Mouse (Mus musculus): ENCODE data around the gene Tmc5.

Tmc5 gene

DNA sequence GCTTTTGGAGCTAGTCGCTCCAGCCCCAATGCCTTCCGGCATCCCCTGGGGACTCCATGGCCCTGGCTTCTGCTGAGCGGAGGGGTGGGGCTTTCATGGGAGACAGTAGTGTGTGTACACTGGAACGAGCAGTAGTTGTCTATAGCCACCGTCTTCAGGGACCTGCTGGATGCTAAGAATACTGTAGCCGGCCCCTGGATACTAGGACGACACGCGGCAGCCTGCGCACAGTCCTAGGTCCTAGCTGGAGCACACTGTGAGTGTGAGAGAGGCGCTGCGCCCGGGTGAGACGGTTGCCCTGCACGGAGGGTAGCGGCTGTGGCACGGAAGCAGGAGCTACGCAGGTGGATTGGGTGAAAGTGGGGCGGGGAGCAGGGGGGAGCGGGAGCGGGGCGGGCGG, at the start of gene Tmc5:
Gene Tmc5, plus strand, starts transcription at position 97 of the 400 bp plus-strand sequence.
- DNase-seq (ENCODE audit: low read depth, low spot score), result no peak

DNA sequence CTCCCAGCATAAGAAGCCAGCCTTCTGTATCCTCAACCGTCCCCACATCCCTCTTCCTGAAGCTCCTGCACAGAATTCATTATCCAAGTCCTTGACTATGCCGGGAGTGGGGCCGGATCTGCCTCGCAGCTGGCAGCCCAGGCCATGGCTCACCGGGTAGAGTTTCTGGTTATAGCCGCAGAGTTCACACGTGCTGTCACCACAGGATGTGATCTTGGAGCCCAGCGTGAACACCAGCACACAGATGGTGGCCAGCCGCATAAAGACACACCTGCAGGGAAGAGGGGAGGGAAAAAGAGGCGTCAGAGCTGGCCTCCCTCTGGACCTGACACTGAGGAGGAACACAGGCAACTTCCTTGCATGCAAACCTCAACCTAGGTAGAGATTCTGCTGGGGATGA, 49.6 kb upstream of the Tmc5 start:
- DNase-seq (ENCODE audit: low read depth, low spot score), result no peak

DNA sequence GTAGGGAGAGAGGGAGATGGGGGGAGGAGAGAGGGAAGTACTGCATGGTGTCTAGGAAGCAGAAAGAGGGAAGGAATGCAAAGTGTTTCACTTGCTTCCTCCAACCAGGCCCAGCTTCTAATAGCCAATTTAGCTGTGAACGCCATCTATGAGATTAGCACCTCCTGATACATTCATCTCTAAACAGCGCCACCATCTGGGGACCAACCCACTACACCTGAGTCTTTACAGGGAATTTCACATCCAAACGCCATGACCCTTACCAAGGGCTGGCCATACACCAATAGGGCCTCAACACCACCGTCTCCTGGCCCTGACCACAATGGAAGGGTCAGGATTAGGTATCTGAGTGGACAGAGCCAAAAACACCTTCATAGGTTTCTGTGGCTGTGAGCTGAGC, 43.2 kb upstream of the Tmc5 start:
- DNase-seq (ENCODE audit: low read depth, low spot score), result no peak

DNA sequence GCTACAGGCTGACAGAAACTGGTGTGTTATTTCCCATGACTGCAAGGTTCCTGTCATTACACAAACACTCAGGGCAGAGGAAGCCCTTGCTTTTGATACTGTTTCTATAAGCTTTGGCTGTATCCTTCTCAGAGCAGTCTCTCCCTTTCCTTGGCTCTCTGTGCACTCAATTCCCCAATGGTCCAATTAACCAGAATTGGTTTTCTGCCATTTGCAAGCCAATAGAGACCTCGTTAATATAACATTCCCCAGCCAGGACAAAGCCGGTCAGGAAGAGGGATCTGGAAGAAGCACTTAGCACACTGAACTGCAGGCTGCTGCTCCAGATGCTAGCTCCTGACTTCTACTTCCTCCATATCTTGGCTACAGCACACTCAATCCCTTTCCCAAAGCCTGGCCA, 42.8 kb upstream of the Tmc5 start:
- no peak for DNase-seq (ENCODE audit: low read depth, low spot score)

DNA sequence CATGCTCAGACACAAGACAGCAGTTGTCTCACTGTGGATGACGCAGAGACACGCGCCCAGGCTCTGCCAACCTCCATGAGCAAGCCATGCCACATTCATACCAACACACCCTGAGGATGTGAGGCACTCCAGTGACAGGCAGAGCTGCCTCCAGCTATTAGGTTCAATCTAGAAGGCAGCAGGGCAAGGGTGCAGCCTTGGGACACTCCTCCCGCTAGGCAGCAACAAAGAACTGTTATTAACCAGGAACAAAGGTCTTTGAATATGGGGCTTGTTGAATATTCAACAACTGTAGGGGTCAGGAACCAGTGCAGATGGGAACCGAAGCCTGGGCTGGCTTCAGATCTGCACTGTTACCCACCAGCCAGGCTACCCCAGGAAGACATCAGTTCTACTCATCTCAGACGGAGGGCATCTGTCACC, 28.0 kb upstream of the Tmc5 start:
- no peak for DNase-seq (ENCODE audit: low read depth, low spot score)

DNA sequence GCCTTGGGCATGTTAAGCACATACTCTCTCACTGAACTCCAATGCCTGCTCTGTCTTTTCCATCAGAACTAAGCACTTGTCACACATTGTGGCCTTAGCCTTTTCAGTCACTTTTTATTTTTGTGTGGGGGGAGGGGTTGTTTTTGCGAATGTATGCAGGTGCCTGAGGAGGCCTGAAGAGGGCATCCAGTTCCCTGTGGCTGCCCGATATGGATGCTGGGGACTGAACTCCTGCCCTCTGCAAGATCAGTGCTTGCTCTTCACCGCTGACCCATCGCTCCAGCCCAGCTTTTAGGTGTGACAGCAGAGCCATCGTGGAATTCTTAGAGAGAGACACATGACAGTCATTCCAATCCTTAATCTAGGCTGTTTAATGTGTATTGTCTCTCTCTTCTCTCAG, 25.7 kb upstream of the Tmc5 start:
- no peak for DNase-seq (ENCODE audit: low read depth, low spot score)

DNA sequence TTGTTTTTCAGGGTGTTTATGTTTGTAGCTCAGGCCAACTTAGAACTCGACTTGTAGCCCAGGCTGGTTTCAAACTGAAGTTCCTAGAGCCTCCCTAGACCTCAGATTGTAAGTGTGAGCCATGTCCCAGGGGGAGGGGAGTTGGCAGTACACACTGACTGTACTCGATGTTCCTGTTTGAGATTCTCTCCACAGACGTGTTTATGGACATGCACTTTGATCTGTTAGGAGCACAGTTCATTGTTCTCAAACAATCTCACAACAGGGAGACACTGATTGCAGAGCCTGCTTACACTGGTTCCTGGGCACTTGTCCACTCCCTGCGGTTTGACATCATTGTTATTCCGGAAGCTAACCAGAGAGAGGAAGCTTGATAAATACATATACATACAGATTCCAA, 25.1 kb upstream of the Tmc5 start:
- no peak for DNase-seq (ENCODE audit: low read depth, low spot score)

DNA sequence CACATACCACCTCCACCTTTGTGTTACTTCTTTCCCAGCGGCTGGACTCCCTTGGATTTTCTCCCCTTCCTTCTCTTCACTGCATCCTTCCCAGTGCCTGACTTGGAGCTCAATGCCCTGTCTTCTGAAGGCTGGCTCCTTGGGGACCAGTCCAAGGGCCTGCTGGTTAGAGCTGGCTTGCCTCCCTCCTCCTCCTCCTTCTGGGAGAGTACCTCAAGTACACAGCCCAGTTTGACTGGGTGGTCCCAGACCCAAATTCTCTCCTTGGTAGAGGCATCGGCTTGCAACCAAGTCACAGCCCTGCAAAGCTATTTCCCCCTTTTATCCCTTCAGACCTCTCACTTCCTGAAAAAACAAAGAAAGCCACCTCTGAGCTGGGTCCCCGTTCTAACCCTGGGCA, 18.8 kb upstream of the Tmc5 start:
- no peak for DNase-seq (ENCODE audit: low read depth, low spot score)

DNA sequence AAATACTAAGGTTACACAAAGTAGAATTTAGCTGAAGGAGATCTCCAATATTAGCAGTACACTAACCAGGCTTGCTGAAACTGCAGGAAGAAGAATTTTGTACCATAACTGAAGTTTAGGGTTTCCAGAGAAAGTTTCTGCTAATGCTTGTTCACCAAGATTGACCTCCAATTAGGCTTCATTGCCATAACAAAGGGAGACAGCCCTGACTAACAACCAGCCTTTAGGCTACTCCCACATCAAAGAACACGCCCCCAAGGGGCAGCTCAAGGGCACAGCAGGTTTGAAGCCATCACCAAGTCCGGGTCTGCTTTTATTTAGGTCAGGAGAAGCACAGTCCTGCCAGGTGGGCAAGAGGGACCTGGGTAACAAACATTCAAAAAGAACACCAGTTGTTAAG, 17.2 kb upstream of the Tmc5 start:
- peak; percentile 42 for DNase-seq (ENCODE audit: low read depth, low spot score)

DNA sequence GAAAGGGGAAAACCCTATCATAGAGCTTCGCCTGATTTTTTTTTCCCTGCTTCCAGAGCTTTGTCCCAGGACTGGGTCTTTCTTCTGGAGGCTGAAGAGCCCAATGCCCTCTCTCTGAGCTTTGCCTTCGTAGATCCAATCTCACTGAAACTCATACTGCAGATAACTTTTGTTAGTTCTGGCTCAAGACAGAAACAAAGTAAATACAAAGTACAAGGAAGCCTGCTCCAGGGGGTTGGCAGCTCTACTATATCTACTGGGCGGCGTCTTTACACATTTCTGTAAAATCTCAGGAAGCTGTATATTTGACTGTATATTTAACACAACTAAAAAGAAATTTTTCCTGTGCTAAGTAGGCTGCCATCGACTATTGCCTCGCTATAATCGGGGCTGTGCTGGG, 13.3 kb upstream of the Tmc5 start:
- no peak for DNase-seq (ENCODE audit: low read depth, low spot score)

DNA sequence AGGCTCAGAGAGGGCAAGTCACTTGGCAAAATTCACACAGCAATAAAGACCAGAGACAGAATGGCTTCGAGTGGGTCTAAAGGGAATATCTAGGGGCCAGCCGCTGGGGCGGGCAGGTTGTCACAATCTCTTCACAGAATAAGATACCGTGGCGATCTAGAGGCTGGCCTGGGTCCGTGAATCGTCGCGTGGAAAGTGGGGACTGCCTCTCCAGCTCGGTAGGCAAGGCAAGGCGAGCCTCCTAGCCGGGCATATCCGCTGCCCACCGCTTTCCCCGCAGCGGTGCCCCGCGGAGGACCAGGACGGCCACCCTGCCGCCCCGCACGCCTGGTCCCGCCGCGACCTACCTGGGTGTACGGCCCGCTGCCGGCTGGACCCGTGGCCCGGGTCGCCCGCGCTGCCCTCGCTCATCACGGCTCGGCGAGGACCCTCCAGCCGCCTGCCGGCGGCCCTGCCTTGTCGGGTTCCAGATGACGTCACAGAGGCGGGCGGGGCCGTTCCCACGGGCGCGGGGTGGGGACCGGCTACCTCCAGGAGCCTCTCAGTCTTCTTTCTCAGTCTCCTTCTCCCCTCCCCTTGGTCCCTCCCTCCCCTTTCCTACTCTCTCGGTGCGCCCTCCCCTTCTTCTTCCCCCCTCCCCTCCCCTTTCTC, 12.7 kb upstream of the Tmc5 start, which contains the start of gene Tmc7:
Gene Tmc7, minus strand, starts transcription at position 480 of the 651 bp plus-strand sequence.
- no peak for DNase-seq (ENCODE audit: low read depth, low spot score)

DNA sequence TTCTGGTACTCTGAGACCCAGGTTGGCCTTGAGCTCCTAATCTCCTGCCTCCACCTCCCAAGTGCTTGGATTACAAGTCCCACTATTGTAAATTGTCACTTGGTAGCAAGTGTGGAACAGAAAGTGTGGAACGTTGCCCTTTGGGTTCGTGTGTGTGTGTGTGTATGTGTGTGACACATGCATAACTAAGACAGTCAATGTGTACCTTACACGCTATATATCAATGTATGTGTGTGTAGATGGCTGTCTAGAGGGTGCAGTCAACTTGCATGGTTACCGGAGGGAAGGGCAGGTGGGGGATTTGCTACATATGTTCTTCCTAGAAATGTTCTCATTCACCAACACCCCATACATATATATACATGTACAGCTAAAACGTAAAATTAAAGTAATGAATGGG, 12.2 kb upstream of the Tmc5 start:
- no peak for DNase-seq (ENCODE audit: low read depth, low spot score)

DNA sequence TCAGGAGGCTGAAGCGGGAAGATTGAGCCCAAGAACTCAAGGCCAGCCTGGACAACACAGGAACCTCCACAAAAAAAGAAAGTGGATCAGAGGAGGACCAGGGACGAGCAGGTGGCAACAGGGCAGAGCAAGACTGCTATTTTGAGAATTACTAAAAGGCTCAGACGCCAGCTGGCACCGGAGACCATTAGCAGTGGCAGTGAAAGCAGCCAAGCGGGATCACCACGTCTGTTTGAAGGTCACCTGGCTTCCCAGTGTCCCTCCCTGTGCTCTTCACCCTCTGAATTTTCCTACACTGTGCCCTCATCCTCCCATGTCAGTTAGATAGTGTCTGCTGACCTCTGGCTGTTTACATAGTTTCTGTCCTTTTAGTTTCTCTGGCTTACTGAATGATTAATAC, 11.2 kb upstream of the Tmc5 start:
- DNase-seq (ENCODE audit: low read depth, low spot score), result no peak

DNA sequence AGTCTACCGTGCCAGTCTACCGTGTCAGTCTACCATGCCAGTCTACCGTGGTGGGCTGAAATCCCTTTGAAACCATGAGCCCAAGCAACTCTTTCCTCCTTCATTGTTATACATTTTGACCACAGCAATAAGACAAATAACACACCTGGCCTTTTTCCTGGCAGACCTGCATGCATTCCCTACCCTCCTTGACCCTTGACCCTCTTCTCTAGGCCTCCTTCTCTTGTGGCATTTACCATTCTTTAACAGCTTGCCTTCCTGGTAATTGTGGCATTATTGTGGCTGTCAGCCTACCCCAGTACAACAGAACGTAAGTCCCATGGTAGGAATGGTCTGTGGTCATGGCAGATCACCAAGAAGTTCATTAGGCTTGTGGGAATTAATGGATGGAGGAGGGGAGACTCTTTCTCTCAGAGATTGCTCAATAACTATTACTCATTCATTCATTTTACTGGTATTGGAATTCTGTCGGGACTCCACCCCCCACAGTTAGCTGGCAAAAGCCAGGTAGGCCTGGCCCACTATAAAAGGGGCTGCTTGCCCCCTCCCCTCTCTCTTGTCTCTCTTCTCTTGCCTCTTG, 6.3 kb upstream of the Tmc5 start:
- DNase-seq (ENCODE audit: low read depth, low spot score), result no peak

DNA sequence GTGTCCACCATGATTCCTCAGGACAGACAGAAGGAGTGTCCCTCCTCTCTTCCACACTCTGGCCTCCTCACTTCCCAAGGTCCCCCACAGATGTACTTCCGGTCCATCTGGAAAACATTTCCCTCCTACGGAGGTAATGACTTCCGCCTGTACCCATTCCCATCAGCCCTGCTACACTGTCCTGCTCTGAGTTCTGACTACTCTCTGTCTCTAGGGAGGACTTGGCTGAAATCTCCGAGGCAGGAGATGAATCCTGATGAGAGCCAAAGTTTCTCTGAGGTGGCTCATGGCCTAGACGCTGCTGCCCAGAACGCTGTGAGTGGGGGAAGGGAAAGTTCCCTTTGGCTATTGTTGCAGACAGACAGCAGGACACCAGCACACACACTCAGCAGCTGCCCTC, 5.0 kb upstream of the Tmc5 start:
- DNase-seq (ENCODE audit: low read depth, low spot score), result no peak

DNA sequence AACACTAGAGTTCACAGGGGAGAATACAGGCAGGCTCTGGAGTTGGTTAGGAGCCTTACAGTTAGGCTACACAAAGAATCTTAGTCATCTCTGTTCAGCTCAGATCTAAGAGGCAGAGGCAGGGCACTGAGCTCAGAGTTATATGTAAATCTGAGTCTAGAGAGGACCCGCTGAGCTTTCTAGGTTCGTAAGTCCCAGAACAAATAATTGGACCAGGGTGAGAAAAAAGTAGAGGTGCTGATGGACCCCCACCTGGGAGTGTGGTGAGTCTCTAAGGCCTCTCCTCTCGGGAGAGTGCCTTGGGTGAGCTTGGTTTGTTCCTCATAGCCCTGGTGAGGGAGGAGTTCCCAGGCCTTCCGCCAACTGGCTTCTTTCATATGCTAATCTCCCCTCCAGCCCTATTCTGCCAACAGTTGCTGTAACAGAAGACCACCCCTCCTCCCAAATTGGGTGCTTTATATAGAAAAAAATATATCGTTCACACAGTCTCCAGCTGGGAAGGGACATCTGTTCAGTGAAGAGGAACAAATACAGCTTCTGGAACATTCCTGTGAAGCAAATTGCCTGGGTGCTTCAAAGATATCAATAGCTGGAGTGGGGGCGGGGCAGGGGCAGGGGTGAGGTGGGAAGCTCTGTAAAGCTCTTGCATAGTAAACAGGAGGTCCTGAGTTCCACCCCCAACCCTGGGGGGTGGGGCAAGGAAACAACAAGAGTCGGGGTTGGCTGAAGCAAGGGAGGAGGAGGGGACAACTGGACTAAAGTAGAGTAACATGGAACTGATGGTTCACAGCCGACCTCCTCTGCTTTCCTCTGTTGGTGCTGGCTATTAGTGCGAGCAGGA, 3.3 kb upstream of the Tmc5 start:
- peak; percentile 85 for DNase-seq (ENCODE audit: low read depth, low spot score)

DNA sequence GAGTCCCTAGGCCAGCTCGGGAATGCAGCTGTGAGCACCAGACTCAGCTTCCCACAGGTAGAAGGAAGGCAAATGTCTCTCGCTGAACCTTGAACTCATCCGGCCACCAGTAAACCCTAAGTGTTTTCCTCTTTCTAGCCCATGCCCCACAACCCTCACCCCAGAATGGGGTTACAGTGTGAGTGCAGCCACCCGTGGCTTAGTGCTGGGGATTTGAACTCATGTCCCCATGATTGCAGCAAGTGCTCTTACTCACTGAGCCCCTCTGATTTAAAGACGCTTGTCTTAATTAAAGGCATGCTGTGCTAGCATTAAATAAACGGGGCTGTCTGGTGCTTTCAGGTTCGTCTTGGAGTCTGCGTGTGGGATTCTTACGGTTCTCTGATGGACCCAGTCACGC, 2.5 kb upstream of the Tmc5 start:
- no peak for DNase-seq (ENCODE audit: low read depth, low spot score)

DNA sequence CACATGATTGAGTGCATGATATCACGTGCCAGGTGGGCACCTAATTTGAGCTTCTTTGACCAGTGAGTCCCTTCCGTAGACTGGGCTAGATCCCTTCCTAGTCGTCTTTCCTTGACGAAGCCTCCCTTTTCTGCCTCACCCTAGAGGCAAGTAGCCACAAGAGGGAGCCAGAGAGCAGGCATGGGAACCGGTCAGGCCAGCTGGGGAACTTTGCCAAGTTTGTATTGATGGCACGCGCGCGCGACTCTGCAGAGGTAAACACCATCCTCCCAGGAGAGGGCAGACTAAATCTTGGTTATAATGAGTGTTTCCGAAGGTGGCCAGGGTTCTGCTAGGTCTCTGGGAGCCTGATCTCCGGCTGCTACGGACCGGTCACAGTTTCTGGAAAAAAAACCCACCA, 1.9 kb upstream of the Tmc5 start:
- DNase-seq (ENCODE audit: low read depth, low spot score), result peak; percentile 65

DNA sequence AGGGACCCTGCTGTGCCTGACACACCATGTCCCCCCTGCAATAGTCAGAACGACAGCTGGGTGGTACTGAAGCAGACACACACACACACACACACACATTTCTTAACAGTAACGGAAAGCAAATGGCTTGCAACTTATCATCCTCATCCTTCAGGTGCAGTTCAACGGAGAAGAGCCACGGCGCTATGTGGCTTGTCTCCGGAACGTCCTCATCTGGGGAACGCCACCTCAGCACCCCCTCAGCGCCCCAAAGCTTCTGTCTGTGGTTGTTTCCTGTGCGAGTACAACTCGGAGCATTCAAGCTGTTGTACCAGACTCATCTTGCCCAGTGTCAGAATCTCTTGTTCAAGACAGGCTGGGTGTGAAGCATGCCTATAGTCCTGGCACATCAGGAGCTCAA, 826 bp upstream of the Tmc5 start:
- DNase-seq (ENCODE audit: low read depth, low spot score), result no peak

DNA sequence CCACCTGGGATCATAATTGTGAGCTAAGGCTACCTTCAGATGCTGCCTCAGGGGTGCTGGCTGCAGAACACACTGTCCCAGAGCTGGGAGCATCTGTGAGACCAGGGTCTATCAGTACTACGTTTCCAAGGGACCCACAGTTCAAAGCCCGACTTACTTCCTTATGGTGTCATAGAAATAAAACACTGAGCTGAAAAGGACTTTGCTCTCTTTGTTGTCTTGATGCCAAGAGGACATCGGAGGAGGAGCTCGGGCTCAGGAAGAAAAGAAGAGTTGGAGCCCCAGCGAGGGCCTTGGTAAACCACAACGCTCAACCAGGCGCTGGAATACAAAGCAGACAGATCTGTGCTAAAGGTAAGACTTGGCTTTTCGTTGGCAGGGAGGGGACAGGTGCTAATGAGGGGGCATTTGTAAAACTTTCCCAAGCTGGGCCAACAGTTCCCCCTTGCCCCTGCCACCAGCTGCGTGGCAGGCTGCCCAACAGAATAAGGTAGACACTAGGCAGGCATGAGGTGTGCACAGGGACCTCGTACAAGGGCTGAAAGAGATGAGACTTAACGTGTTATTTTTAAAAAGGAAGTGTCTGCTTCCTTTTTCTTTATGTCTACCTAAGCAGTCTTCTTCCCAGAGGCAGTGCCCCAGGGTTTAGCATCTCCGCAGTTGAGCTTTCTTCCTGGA, 3.0 kb downstream of the Tmc5 start:
- no peak for DNase-seq (ENCODE audit: low read depth, low spot score)

DNA sequence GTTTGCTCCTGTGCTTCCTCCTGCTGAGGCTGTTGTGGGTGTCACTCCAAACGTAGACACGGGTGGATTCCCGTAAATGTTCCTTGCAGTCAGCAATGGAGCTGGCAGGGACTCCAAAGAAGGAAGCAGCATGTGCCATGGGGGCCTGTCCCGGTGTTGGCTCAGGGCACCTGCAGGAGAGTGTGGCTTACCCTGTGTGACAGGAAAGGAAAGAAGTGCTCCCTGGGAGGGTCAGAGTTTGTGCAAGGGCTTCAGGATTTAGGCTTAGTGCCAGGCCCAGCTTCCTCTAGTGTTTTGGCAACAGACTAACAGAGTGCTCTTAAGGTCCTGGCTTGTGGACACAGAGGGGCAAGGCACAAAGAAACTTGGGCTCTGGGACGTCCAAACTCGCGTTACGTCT, 7.7 kb downstream of the Tmc5 start:
- DNase-seq (ENCODE audit: low read depth, low spot score), result no peak

DNA sequence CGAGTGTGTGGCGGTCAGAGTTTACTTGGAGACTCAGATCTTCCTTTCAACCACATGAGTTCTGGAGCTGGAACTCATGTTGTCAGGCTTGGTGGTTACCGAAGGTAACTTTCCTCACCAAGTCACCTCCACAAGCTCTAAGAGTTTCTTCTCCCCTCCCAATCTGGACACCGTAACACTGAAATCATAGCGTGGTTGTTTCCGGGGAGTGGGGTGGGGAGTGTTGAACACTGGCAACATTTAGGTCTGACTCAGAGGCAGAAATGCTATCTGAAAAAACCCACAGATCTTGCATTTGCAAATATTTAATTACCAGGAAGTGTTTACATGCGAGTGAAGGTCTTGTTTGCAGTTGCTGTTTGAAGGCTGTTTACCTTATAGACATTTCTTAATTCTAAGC, 12.7 kb downstream of the Tmc5 start:
- DNase-seq (ENCODE audit: low read depth, low spot score), result no peak

All from WW6 (cell line).